Mouse (Mus musculus) telencephalon, adult 2 months (tissue): Measurements from ENCODE around the gene Fat2.
A peak's percentile ranks its signal among the peaks of the same experiment; 100 is the strongest.

ENCODE experiments used
- DNase-seq: peaks from one replicate; pipeline ENCODE4 v3.0.0-alpha.2; 2011; ENCODE audit warnings: low read depth, low spot score

Fat2 gene

DNA sequence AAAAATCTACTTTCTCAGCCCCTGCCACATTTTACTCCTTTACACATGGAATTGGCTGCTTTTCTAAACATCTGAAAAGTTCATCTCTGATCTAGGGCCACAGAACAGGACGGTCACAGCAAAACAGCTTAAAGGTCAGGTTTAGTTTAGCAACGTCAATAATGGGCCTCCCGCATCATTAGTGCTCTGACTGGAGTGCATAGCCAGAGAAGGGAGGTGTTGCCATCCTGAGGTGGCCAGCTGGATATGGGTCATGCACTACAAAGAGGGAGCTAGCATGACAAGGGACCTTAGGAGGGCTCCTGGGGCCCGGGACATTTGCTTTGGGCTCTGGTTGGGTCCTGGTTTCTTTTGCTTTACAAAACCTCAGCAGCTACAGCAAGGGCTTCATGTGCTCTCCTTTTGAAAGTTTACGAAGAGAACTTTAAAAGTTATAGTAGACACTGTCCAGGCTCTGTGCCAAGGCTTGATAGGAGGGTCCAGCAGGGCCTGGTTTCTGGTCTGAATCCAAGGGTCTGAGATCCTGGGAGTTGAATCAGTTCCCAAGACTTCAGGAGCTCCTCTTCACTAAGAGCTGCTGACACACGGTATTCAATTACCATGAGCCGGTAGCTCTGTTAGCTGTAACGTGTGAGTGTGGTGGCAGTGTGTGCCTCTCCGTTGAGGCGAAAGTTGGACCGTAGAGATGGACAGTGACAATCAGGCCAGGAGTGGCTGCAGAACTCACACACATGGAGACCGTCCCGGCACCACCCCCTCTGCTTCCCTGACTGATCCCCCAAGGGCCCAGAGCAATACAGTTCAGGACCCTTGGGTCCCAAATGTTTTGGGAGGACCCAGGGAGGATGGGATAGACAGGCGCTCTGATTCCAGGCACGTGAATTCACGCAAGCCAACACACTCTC is 6.2 kb downstream of the Fat2 start:
- no peak for DNase-seq

DNA sequence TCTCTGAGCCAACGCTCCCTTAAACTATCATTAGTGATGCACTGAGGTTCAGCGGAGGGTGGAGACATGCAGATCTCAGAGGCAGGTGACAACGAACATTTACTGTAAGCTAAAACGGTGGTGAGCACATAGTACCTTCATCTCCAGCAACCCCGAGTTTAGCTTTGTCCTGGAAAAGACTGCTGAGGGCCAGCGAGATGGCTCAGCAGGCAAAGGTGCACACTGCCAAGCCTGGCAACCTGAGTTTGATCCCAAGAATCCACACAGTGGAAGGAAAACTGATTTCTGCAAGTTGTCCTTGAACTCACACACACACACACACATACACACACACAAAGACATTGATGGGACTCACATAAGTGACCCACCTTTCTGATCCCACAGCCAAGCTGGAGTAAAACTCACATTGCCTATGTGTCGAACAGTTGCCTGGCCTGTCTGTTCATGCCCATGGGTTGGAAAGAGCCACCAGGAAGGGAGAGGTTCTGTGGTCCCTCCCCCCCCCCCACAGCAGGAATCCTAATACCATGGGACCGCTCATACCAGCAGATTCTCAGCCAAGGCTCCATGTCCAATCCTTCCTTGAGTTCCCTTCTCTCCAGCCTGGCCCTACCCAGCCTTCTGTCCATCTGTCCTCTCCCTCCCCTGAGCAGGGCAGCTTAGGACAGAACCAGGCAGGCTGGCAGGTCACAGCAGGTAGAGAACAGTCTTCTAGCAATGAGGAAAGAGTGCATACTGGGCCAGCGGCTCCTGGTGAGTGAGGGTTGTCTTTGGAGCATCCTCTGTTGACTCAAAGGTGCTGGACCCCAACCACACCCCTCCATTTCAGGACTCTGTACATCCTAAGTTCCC is 8.6 kb downstream of the Fat2 start:
- no peak for DNase-seq

DNA sequence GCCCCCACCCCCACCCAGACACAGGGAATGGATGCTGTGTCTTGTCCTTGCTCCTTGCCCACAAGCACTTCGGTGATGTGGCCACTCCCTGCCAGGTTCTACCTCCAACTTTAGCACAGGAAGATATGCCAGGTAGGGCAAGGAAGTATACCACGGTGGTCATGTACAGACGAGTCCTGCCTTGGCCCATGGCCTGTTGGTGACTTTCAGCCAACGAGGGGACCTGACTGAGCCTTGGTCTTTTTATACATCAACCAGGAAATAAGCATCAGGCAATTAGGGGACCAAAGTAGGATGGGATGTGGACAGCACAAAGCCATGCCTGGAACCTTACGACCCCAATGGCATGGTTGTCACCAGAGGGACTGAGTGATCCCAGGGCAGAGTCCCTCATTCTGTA is 9.3 kb downstream of the Fat2 start:
- DNase-seq, result no peak

DNA sequence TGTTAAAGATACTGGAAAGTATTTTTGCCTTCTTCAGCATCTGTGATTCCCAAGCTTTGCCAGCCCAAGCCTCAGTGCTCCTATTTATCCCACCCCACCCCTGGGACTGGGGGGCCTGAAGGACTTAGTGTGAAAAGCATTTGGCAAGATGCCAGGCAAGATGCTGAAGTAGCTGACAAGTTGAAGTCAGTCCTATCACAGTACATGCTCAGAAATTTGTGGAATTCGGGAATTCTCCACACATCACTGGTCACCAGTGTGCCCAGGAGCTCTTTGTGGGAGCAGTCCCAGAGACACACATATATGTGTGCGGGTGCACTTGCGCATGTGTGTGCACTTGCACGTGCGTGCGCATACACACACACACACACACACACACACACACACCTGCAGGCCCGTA is 10.2 kb downstream of the Fat2 start:
- DNase-seq, result no peak

DNA sequence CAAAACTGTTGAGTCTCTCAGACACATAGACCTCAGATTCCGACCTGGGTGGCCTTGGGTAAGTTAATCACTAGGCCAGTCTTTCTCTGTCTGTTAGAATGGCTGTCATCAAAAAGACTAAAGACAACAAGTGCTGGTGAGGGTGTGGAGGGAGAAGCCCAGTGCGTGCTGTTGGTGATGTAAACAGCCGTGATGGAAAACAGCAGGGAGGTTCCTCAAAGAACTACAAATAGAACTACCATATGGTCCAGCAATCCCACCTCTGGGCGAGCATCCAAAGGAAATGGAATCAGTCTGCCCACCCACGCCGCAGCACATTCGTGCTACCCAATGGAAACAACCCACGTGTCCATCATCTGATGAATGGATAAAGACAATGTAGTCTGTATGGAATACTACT is 12.5 kb downstream of the Fat2 start:
- DNase-seq, result peak; percentile 58

DNA sequence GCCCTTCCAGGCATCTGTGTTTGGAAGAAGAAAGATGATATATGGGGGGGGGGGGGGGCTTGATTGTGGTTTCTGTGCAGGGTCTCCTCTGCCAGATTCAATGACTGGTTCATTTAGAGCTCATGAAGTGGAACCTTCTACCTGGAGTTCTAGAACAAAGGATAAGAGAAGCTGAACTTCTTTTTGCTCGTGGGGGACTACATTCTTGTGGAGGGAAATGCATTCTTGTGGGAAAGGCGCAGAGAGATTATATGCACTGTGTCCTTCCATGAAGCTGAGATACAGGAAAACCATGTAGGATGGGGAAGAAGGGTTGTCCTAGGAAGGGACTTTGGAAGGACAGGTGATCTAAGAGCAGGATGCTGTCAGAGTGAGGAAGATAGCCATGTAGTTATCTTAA is 15.4 kb downstream of the Fat2 start:
- no peak for DNase-seq

DNA sequence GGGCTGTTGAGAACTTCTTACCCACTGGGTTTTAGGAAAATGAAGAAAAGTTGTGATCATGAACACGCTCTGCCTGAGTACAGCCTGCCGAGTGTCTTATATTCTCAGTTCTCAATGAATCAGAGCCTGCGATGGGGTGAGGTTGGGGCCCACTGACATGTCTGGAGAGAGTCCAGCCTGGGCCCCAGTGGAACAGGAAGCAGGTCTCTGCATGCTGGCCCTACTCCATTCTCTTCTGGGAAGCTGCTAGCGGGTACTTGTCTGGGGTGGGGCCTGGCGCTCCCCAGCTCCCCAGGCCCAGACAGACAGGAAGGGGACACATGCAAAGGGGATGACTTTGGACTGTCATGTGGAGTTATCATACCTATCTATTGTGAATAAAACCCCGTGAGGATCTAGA is 20.4 kb downstream of the Fat2 start:
- no peak for DNase-seq

DNA sequence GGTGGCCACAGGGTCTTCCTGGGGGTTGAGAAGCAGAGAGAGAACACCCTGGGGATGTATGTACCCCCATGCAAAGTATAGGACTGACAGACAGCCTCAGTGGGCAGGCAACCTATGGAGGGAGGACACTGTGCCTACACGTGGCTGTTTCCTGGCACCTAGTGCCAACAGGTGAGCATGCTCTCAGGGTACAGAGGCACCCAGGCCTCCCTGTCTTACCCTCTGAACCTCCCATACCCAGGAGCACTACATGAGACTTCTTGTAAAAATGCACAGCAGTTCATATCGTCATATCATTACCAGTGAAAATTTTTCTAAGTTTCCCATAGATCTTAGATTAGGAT is 21.7 kb downstream of the Fat2 start:
- DNase-seq, result no peak

DNA sequence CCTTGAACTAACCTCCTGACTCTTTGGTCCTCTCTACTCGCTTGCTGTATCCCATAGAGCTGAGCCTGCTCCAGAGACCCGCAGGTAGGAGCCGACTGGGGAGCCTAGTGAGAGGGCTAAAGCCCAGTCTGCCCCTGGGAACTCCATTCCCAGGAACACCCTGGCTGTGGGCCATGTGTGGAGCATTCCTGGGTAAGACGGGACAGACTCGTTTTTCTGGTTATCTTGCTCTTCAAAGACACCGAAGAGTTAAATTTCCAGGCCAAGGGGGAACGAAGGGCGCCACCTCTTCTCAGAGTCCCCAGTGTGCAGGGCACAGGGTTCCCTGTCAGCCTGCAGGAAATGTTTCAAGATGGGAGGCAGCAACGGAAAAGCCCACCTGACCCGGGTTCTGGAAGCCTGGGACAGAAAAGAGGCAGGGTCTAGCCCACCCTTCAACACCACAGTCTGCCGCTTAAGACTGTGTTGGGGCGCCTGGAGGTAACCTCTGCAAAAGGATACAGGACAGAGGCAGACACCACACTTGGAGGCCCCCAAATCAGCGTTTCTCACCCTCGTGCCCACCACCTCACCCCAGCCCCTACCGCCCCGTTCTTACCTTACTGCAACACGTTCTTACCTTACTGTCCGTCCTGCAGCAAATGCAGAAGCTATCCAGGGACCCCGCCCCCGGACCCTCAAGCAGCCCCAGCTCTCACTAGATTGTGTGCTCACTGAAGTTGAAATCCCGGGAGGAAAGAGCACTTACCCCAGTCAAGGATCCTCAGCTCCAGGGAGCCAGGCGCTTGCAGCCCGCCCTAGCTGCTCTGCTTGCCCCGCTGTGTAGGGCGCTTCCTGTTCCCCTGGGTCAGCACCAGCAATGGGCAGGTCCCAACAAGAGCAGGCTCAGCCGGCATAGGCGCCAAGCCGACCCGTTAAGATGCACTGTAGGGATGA is 22.3 kb downstream of the Fat2 start:
- no peak for DNase-seq

DNA sequence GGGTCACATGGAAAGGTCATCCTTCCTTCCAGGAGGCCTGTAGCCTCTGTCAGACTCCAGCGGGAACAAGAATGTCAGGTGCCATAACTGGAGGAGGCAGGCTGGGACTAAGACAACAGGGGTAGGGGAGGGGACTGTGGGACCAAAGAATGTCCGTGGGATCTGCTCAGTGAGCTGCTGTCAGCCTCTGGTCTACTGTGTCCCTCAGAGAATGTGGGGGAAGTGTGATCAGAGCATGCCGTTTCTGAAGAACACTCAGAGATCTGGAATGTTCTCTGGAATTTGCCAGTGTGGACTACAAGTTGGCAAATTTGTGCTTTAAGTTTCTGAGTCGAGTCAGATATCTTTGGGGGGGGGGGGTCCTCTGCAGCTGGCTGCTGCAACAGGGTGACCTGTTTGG is 34.0 kb downstream of the Fat2 start:
- no peak for DNase-seq

DNA sequence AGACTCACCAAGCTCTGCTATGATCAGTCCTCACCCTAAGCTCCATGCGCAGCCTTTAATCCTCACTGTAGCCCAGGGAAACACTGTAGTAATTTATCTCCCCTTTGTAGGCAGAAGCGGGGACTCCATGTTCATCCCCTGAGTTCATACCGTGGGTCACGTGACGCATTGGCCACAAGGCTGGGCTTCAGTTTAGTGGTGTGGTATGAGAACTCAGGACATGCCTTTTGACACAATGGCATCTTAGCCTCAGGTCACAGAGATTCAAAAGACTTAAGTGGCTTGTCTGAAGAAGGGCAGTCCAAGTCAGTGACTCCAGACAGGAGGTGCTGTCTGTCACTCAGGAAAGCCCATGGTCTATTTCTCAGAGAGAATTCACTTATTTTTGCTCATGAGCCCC is 43.2 kb downstream of the Fat2 start:
- DNase-seq, result no peak

DNA sequence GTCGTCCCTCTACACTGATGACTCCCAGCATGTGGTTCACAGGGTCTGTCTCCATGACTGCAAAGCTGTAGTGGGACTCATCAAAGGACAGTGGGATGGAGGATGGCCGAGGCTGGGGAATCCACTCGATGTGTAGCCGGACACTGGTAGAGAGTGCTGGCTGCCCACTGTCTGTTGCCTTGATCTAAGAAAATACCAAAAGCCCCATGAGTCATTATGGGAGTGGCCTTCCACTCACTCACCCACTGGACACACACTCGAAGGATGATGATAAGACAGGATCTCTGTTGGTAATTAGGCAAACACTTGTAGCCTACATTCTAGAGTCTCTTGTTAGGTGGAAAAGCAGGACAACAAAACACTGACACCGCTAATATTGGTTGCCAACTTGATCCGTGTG is 44.5 kb downstream of the Fat2 start:
- no peak for DNase-seq

DNA sequence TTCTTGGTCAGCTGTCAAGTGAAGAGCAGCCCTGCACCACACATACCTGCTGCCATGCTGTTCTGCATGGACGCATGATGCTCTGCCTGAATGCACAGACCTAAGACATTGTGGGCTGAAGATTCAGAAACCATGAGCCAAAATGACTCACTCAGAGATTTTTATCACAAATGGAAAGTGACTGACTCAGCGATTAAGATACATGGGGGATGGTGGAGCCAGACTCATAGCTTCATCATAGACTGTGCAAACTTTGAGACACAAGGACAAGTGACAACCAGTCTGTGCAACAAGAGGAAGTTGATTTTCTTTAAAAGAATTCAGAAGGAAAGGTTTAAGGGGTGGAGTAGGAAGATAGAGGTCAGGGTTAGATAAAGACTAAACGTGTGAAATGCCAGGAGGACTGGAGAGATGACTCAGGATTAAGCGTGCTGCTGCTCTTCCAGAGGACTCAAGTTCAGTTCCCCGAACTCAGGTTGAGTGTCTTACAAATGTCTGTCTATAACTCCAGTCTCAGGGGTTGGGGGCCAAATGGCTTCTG is 46.4 kb downstream of the Fat2 start:
- no peak for DNase-seq

DNA sequence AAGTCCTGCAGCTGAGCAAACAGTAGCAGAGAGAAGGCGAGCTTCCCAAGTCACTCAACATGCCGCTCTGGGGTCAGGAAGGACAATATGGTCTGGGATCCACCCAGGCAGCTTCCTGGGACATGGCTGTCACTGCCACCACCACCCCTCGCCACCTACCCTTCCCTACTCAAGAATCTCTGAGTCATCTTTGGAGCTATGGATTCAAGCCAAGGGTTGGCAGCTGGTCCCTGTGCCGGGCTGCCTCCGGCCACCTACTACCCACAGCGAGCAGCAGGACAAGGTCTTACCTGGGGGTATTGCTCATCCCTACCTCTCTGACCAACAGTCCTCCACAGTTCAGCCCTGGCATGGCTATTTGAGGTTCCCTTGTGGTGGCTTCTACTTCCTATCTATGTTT is 61.6 kb downstream of the Fat2 start:
- no peak for DNase-seq

DNA sequence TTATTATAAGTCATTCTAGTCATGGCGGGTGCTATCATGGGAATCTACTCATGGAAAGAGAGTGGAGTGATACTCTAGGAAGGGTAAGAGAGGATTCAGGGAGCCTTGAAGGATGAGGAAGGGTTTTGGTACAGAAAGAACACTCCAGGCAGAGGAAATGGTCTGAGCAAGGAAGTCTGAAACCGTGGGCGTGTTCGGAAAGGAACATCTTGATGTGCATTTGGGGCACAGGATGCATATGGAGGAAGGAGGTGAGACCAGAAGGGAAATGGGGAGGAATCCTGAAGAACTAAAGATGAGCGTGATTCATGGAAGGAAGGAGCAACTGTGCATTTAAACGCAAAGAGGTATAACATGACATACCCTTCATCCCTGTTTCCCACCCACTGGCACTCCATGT is 67.8 kb downstream of the Fat2 start:
- DNase-seq, result no peak

DNA sequence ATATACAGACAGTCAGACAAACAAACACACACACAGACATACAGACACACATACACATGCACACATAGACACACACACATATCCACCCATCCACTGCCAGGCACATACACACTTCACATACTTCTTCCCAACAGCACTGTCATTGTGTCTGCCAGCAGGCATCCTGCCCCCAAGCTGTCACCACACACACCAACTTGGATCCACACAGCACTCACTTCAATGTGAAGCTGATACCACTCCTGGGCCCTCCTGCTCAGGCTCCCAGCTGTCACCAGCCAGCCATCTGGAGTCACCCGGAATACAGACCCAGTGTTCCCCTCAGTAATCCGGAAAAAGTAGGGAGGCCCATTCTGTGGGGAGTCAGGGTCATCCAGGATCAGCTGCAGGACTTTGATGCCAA is 70.7 kb downstream of the Fat2 start:
- no peak for DNase-seq

DNA sequence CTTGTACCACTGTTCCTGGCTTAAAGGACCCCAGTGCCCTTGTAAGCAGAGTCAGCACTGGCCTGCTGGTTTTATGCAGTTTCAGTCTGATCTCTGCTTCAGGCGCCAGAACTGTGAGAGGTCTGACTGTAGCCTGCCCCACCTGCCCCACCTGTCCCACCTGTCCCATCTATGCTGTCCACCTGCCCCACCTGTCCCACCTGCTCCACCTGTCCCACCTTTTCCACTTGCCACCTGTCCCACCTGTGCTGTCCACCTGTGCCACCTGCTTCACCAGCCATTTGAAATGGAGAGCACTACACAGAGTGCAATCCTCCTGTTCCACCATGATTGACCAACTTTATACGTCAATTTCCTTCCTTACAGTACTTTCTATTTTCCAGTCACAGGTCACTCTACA is 72.0 kb downstream of the Fat2 start:
- DNase-seq, result no peak

DNA sequence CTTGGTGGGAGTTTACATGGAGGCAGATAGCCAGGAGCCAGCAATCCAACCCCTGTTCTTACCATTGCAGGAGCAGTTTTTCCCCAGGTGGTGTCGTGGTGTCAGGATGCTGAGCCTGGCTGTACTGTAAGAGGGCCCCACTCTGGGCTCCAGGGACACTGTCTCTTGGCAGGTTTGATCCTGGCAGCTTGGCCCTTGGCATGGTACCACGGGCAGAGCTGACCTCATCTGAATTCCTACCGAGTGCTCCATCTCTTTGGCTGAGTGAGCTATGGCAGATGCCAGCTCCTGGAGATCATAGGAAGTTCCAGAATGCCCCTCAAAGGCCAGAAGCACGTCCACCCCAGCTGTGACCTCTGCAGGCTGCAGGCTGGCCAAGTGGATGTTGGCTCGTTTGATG is 74.4 kb downstream of the Fat2 start:
- no peak for DNase-seq

DNA sequence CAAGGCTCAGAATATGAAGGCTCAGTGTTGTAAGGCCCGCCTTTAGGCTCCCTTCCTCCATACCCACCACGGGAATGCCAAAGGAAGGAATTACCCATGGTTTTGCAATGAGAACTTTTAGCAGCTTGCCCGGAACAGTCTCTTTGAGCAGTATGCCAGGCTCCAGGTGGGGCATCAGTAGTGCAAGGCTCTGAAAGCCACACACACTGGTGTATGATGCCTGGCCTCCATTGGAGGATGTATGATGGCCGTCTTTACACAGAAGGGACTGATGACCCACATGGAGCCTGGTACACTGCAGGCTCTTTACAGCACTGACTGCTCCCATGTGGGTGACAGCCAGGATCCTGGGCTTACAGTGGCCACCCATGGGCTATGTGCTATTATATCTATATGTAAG is 75.3 kb downstream of the Fat2 start:
- no peak for DNase-seq

DNA sequence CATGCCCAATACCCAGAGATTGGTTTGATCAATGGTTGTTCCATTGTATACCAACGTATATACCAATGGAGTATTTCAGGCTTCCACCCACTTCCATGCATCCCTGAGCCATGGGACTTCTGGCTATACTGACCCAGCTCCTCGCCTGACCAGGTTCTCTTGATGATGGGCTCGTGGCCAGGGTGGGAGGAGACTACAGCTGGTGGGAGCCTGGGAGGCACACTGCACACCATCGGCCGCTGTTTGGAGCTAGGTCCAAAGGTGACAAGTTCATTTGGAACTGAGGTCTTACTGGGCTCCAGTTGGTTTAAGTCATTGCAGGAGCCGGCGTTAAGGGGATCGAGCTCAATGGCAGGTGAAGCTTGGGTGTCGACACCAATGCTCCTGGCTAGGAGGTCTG is 83.0 kb downstream of the Fat2 start:
- no peak for DNase-seq

DNA sequence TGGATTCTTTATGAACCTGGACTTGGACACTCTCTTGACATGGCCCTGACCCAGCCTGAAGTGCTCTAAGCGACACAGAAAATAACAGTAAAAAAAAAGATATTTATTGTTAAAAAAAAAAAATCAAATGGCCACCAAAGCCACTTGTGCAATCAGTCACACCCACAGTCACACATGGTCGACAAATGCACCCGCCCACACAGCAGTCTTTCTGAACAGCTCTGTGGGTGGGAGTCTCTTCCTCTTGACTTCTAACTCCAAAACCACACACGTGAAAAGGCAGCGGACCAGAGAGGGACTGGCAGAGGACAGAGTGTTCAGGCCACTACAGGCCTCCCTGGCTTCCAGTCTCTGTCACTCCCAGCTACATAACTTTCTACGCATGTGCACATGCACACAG is 85.8 kb downstream of the Fat2 start:
- DNase-seq, result peak; percentile 38

DNA sequence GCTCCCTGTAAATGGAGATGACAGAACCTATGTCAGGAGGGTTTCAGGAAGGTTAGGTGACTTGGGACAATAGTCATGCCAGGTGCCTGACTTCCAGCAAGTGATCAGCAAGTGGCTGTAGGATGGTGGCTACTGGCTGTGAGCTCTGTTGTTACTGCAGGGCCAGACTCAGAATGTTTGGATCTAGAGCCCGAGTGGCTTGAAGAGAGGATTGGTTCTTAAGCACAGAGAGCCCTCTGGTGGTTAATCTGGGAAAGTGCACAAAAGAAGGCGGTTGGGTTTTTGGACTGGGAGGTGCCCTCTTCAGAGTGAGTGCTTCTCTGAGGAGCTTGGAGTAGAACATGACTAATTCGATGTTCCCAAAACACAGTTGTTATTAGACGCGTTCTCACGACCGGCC is 95.8 kb downstream of the Fat2 start:
- DNase-seq, result peak; percentile 68
